Mouse (Mus musculus): ENCODE measurements at regions not wholly inside any gene's neighbourhood (a gene's known extent, or its start where the extent isn't known, plus 50 kb on each side); places are given as distances from the start of the nearest gene placed in this dataset.
"Not testable (repeated sequence)": the region's sequence is repeated elsewhere in the genome, so short reads cannot be mapped to it uniquely, and the experiment has no call there.

DNA sequence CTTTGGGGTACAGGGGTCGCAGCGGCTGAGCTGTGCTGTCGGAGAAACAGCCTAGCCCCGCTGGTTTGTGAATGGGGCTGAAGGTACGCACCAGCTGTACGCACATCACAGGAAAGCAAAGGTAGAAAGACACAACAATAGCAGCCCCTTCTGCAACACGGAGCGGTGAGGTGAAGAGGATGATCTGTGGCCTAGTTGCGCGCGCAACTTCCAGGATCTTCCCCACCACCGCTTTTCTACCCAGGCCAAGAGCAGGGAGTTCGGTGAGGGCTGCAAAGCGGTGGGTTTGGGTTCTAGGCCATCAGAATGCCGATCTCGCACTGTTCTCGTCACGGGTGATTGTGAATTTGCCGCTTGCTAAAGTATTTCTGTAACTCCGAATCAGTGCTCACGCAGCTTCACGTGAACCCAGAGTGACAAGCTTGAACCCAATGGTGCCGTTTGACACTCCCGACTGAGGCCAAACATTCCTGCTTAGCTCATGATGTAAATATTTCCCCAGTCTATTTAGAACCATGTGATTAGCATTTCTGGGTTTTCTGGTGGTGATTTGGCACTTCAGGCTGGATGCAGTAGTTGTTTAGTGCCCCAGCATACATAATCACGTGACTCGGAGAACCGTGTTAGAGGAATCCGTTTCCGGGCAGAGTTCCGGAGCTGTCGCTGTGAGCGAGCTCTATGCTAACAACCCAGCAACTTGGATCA lies 54.7 kb downstream of the Cryaa start:
- no peak for DNase-seq

DNA sequence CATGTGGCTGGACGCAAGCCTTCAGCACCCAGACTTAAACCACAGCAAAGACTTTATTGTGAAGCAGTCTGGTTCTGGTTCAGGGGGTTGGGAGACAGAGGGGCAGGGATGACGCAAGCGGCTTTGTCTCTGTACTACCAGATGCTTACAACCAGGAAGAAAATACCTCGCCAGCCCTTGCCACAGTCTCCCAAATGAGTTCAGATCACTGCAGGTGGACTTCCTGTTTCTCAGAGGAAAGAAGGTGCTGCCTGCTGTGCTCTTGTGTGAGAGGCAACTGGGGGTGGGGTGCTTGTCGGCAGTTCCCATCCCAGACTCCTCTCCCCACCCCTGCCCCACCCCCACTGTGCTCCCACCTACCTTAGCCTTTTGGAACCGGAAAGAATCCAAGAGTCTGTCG lies 56.9 kb downstream of the Cryaa start:
- DNase-seq: no peak

DNA sequence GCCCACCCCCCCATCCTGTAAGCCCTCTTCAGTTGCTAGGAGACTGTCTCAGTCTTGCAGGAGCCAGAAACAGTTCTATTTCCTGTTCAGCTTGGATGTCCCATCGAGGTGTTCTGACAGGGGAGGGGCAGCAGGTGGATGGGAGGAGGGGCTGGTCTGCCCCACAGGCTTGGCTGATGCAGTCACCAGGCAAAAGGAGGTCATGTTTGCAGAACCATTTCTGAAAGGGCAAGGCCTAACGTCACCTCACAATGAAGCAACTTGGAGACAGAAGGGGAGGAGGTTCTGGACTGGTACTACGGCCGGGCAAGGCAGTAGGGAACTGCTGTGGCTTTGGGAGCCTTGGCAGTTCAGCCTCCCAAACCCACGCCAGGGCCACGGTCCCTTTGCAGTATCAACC lies 59.1 kb downstream of the Cryaa start:
- DNase-seq: no peak

DNA sequence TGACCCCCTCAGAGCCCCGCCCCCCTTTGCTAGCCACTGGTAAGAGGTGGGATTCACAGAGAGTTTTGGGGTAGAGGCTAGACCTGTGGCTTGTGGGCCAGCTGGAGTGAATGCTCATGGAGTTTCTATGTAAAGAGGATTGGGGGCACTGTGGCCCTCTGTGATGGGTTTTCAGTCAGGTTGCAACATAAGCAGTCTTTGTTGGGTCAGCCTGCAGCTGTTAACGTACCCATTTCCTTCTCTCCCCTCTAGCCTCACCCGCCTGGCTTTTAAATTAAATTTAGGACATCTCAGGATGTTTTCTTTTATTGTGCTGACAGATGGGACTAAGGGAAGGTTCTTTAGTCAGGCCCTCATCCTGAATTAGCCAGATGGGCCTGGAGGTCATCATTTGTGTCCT lies 60.6 kb downstream of the Cryaa start:
- DNase-seq: no peak

DNA sequence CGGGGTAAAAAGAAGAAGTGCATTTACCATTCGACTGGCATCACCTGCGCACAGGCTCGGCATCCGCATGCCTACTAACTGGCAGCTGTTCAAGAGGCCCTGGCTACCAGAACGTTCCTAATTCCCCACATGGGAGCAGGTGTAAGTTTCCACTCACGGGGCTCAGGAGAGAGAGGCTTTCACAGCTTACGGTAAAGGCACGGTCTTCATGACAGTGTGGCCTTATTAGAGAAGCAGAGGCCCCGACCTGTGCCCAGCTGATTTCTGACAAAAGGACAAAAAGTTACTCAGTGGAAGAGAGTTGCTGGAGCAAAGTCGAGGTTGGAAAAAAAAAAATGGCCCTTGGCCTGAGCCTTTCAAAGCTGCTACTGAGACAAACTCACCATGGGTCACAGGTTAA lies 62.0 kb downstream of the Cryaa start:
- DNase-seq: no peak

DNA sequence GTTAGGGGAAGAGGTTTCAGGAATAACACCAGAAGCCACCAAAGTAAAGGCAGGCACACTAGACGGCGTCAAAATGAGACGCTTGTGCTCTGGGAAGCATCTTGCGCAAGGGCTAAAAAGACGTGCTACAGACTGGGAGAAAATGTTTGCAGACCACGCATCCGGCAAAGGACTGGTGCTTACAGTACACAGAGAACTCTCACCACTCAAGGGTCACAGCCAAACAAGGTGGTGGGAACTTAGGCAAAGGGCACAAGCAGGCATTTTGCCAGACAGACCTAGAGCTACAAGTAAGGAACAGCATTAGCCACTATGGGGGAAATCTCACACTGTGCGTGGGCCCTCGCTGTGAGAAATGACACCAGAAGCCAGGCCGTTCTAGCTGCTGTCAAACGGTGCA lies 62.5 kb downstream of the Cryaa start:
- no peak for DNase-seq

DNA sequence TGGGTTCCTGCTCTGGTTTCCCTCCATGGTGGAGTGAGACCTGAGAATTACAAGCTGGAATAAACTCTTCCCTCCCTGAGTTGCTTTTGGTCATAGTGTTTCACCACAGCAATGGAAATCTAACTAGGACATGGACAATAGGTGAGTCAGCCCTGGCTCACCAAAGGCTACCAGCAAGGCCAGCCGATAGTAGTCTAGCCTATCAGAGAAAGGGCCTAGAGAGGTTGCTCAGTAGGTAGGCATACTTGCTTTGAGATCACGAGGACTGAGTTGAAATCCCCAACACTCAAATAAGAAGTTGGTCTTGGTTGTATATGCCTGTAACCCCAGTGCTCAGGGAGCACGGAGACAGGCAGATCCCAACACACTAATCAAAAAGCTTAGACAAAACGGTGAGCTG lies 66.0 kb downstream of the Cryaa start:
- no peak for DNase-seq

DNA sequence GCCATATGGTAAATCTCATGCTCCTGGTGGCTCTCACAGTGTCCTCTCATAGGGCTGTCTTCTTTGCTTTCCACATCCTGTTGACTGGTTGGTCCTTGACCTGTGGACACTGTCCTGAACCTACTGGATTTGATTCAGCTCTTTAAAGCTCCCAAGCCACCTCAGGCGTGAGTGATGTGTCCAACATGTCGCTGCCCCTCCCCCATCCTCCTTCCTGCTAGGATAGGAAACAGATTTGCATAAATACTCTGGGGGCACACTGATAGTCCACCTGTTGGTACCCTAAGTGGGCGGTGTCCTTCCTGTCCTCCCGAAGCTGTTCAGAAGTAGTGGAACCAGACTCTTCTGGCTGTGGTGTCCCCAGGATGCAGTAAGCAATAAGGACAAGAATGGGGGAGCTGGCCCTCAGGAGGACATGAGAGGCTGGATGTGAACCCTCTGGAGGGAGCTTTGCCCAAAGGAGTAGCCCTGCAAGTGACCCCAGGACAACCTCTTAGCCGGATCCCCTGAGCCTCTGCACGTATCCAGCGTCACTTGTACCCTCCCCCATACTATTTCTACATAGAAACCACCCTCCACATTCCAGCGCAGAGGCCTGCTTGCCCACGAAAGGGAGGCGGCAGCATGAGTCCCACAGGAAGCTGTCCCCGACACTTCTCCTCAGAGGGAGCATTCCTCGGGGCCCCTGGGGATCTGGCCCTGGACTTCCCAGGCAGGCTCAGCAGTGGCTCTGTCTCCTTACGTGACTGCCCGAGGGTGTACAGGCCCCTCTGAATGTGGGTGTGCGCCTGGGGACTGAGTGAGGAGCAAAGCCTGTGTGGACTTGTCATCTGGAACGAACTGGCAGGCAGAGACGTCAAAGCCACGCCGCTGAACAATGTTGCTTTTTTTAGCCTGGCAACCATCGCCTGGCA lies 68.8 kb downstream of the Cryaa start:
- DNase-seq: no peak

DNA sequence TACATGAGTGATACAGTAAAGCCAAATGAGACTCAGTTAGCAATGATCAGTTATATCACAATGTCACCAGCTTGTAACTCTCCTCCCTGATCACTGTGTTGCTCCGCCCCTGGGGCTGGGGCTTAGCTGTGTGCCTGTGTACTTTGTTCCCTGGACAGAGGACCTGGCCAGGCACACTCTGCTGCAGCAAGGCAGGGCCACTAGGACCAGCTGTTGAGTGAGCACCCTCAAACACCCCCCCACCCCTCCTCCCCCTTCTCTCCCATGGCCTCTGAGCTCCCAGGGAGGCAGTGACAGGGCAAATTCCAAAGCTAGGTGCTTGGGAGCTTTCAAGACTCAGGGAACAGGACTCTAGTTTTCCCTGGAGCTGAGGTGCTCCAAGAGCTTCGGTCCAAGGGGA lies 70.0 kb downstream of the Cryaa start:
- DNase-seq: no peak

DNA sequence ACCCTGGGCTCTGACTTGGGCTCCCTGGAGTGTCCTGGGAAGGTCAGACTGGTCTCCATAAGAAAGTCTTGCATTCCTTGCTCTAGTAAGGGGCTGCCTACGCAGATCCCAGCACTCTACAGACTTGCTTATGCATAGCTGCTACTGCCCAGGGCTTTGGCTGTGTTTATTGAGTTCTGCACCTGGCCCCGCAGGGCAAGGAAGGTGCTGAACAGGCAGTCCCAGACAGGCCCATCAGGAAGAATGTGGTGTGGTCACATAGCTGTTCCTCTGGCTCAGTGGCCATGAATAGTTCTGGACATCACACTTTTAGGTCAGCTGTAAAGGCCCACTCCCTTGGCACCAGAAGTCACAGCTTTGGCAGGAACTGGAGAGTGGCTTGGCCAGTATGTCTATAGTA lies 70.6 kb downstream of the Cryaa start:
- no peak for DNase-seq

DNA sequence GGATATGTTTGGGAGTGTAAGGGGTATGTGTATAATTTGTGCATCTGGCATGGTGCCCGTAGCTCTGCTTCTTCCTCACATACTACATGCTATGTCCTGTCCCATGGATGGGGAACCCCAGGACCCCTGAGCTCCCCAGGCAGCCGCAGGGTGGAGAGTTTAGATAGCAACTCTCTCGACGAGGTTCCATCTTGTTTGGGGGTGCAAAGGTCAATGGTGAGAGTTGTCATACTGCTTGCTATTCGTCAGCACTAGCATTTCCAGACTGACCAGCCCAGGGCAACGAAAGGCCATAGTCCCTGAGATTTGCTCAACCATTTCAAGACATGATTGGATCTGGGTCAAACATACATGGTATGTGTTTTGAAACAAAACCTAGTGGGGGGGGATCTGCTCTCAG lies 71.4 kb downstream of the Cryaa start:
- no peak for DNase-seq

DNA sequence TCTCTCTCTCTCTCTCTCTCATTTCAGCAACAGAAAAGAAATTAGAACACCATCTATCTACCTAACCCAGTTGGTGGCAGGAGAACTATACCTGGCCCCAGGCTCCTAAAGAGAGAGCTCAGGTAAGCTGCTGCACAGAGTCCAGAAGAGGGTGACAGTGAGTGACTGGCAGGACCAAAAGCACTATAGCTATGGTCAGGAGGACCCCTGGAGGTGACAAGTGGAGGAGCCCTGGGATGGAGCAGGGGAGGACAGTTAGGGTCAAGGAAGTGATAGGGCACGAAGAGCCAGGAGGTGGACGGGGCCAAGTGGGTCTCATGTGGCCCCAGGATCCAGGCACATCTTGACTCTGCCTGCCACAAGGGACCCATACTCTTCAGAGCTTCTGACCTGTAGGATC lies 73.7 kb downstream of the Cryaa start:
- no peak for DNase-seq

DNA sequence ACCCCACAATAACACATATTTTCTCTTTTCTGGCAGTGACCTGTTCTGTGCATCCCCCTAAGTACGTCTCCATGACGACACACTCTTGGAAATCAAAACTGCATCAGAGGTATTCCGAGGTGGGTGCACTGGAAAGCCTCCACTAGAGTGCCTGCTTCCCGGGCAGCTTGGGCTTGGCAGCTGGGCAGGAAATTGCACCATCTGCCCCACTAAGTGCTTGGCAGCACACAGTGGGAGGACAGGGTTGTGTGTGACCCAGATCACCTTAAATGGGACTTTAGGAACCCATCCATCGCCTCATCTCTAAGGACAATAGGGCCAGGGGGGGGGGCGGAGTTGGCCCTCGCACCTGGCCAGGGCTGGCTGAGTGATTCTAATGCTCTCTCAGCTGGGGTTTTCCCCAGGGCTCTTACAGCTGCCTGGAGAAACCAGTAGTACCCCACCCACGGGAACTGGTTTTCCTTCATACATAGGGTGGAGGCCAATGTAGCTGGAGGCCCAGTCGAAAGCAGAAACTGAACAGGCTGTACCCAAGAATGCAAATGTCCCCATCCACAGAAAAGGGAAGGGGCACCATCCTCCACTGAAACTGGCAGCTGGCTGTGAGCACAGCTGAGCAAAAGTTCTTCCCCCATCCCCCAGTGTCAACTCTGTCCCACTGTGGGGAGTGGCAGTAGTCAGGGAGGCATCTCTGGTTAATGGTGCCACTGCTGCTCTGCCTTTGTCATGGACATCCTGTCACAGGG lies 75.7 kb downstream of the Cryaa start:
- DNase-seq: no peak

DNA sequence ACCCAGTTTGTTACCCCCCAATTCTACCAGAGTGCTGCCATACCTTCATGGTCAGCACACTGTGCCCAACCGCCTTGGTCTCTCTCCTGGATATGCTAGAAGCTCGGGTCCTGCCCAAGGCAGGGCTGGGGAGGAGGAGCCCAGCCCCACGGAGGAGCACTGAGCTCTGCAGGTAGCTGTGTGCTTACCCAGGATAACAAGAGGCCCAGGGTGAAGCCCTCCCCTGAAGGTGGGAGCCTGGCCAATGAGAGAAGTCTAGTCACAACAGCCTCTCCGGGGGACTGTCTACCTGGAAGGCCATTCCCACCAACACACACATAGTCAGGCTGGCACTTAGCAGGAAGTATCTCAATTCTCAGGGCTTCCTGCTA lies 76.2 kb downstream of the Cryaa start:
- DNase-seq: no peak

DNA sequence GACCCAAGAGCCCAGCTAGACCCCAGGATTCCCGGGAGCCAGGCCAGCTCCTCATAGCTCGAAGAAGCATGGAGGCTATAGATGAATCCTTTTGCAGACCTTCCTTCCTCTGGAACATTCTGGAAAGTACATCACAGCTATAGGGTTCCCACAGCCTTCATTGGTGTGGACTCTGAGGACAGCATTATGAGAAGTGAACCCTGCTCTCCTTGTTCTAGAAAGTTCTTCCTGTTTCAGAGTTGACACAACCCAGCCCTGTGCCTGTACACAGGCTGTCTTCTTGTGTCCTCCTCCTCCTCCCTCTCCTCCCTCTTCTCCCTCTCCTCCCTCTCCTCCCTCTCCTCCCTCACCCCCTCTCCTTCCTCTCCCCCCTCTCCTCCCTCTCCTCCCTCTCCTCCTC lies 82.9 kb downstream of the Cryaa start:
- no peak for DNase-seq

DNA sequence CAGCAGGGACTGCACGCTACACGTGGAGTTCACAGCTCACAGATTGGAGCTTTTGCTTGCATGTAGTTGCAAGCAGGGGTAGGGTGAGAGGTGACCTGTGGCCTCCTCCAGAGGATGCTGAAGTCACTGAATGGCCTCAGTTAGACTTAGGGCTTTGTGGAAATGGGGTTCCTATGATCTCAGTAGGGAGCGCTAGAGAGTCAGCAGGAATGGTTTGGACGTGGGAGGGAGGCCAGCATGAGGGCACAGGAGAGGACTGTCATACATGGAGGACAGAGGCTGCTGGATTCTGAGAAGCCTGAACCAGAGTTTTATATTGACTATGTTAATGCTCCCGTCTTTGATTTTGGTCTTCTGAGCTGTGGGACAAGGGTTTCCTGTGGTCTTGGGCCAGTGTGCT lies 85.5 kb downstream of the Cryaa start:
- DNase-seq: no peak

DNA sequence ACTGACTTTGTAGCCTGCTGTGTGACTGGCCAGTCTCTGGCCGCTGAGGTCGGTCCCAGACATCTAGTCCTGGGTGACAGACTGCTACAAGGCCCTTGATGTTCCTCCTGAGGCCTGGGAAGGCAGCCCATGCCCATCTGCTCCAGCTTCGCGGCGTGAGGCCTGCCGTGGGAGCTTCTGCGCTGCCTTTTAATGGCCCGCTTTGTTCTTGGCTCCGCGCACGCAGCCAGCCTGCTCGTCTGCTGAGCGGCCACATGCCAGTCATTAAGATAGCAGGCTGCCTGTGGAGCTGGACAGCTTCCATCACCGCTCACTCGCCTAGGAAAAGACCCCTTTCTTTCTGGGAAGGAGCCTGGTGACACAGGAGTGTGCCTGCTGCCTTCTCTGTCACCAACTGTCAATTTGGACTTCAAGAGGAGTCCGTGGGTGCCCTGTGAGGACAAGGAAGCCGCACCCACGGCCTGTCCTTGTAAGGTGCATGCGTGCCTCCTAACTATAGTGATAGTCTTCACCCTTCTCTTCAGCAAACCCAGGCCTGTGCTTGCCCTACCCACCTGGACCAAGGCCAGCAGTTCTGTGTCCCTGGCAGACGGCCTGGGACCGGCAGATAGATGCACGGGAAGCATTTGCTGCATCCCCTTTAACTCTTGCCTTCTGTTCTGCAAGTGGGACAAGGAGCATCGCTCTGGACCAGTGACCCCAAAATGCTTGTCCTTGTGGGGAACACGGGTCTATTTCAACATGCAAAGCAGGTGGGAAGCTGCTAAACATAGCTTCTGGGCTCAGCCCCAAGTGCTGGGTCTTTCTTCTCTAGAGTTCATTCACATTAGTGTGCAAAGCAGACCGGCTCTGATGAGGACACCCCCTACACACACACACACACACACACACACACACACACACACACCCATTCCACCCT lies 88.6 kb downstream of the Sik1 start:
- DNase-seq: peak; percentile 81

DNA sequence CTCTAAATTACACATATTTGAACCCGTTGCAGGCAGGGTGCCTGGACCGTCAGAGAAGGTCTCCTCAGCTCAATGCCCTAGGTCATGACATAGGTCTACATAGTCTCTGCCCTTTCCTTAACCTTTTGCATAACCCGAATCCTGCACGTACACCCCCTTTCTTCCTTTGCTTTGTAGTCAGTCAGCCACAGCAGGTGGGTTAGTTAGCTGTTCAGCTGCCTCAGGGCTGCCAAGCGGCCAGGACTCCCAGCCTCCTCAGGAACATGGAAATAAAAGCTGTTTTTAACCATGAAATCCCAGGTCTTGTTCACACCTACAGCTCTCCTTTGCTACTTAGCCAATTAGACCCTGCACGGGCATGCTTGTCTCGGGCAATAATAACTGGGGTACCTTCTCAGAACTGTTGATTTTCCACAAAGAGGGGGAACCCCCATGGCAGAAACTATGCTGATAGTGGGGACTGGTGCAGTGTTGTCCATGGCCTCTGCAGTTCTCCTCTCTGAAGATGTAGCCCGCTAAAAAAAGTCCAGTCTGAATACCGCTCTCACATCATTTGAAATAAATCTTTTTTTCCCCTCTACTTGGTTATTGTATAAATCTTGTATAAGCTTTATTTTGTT lies 83.3 kb downstream of the Sik1 start:
- no peak for DNase-seq

DNA sequence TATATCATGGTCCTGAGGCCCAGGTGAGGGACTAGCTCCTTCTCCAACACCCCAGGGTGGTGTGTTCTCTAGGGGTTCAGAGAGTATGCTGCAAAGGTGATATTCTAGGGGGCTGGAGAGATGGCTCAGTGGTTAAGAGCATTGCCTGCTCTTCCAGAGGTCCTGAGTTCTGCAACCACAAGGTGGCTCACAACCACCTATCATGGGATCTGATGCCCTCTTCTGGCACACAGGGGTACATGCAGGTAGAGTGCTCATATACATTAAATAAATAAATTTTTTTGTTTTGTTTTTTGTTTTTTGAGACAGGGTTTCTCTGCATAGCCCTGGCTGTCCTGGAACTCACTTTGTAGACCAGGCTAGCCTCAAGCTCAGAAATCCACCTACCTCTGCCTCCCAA lies 81.7 kb downstream of the Sik1 start:
- not testable (repeated sequence) for DNase-seq

DNA sequence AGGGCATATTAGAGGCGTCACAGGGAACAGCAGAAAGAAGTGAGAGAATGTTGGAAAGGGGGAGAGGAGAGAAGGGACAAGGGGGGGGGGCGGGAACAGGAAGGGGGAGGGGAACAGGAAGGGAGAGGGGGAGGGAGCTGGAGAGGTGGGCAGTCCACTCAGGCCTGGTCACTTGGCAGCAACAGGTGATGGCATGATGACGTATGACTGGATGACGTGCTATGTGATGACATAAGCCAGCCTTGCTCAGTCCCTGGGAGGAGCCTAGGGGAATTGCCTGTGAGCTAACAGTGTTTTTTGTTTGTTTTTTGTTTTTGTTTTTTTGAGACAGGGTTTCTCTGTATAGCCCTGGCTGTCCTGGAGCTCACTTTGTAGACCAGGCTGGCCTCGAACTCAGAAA lies 80.6 kb downstream of the Sik1 start:
- DNase-seq: no peak

DNA sequence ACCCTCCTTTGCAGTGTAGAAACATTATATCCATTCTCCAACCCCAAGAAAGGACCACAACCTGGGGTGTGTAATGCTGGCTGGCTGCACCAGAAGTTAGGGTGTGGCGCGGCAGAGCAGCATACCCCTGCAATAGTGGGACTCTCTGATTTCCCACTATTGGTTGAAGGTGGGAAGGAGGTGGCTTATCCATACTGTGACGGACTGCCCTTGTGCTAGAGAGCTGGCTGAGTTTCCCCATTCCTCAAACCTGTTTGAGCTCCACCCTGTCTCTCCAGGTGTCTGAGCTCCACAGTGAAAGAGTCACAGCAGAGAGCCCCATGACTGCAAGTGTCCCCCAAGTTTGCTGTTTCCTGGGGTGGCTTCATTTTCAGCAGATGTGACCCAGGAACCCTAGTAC lies 79.6 kb downstream of the Sik1 start:
- DNase-seq: no peak

DNA sequence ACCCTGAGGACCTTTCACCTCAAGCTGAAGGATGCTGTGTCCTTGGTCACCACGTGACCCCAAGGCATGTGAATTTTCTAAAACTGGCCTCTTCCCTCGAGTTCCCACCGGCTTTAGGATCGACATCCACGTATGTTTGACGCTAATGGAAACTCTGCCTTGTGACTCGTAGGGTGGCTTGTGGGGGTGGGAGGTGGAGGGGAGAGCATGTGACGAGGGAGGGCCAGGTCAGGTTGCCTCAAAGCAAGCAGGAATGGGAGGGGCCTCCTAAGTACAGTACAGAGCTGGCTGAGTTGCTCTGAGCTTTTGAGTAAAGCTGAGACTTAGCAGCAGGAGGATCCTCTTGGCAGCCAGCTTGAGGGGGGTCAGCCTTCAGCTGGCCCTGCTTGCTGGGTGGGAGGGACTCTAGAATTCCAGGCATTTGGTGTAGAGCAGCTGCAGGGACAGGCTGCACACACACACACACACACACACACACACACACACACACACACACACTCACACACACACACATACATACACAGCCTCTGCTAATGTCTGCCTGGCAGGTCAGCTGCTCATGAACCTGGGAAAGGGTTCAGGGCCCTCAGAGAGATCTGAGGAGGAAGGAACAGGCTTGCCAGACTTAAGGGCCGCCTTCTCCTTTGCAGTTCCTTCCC lies 78.5 kb downstream of the Sik1 start:
- DNase-seq: peak; percentile 20
